Mouse (Mus musculus) stomach, embryonic 14.5 days (tissue): ENCODE results near the gene Sptb. TPM values are rescaled to one million over a fixed set of nuclear protein-coding genes. Genes with fewer than 3 reads are reported as not detected.
A peak's percentile ranks its signal among the peaks of the same experiment; 100 is the strongest.

Experiments
- ATAC-seq: fragments of 200-750 bp; cut with Nextera tagmentation; 2 replicates; pipeline ENCODE4 v1.8.0; 2017; ENCODE audit warnings: low read depth, moderate TSS enrichment; ENCODE audit not compliant: insufficient number of reproducible peaks, insufficient read depth, low FRiP score
- H3K27ac ChIP-seq: fragments of 300-500 bp; sonication (generic); 2 replicates; pipeline ENCODE4 v1.5.1; 2014; ENCODE audit warnings: mild to moderate bottlenecking, low read length, moderate library complexity, mixed read lengths
- H3K27me3 ChIP-seq: fragments of 300-500 bp; sonication (generic); 2 replicates; pipeline ENCODE4 v1.6.1; 2014; ENCODE audit warnings: low read length, control low read depth, mixed read lengths; ENCODE audit not compliant: control insufficient read depth, insufficient read depth
- H3K36me3 ChIP-seq: fragments of 300-500 bp; sonication (generic); 2 replicates; pipeline ENCODE4 v1.6.1; 2014; ENCODE audit warnings: mild to moderate bottlenecking, control low read depth, low read length, moderate library complexity, mixed read lengths; ENCODE audit not compliant: control insufficient read depth, insufficient read depth
- H3K4me1 ChIP-seq: fragments of 300-500 bp; sonication (generic); 2 replicates; pipeline ENCODE4 v1.6.1; 2014; ENCODE audit warnings: low read length, control low read depth, mixed read lengths; ENCODE audit not compliant: control insufficient read depth, insufficient read depth
- H3K4me2 ChIP-seq: fragments of 300-500 bp; sonication (generic); replicated peaks from 2 replicates; pipeline ENCODE4 v1.6.1; 2014; ENCODE audit warnings: low read depth, low read length, control low read depth
- H3K4me3 ChIP-seq: fragments of 300-500 bp; sonication (generic); 2 replicates; pipeline ENCODE4 v1.5.1; 2014; ENCODE audit warnings: low read depth, low read length, control low read depth
- H3K9ac ChIP-seq: fragments of 300-500 bp; sonication (generic); replicated peaks from 2 replicates; pipeline ENCODE4 v1.6.1; 2014; ENCODE audit warnings: low read depth, mild to moderate bottlenecking, control low read depth, low read length, moderate library complexity, mixed read lengths
- H3K9me3 ChIP-seq: fragments of 300-500 bp; sonication (generic); 2 replicates; pipeline ENCODE4 v1.6.1; 2016; ENCODE audit warnings: low read depth, low read length, control low read depth; ENCODE audit not compliant: control insufficient read depth
- WGBS: fragments of 180-500 bp; shearing (Covaris S2); extraction: QIAGEN DNeasy Blood & Tissue Kit; methylation state at CpG from one replicate; pipeline ENCODE4 v1.1.7; 2014; 5-methylcytosine and 5-hydroxymethylcytosine counted together
- polyA plus RNA-seq: library from polyadenylated mRNA; unstranded; fragments of >200 nt; fragmentation: Nextera tagmentation; extraction: Ambion mirVana; gene quantifications from 2 replicates; pipeline ENCODE4 v1.2.1, GENCODE M21; 2014

The Sptb gene
- polyA plus RNA-seq, 1 experiment from 2014 or later = 1.6 TPM

DNA sequence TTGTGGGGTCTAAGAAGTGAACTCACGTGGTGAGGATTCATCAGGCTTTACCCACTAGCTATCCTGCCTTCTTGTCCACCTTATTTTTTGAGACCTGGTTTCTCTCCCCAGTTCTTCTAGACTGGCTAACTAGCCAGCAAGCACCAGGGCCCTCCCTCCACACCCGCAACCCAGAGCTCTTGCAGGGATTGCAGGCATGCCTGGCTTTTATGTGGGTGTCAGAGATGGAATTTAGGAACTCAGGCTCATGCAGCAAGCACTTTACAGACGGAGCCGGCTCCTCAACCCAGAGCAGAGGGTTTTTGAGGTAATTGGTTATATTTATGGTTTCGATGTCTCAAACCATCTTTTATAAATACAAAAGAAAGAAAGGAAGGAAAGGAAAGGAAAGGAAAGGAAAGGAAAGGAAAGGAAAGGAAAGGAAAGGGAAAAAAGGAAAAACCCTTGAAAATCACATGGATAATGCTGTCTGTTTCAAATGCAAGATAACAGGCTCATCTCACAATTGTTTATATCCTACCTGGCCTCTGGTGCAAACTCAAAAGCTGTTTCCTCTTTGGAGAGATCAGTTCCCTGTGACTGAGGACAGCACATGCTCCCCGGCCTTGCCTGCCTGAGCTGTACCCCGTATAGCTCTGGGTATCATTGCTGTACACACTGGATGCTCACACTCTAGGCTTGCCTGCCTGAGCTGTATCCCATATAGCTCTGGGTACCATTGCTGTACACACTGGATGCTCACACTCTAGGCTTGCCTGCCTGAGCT lies 41.5 kb downstream of the Sptb start:
- Histone ChIP-seq H3K9ac (no peak overlapping the region), H3K36me3 (no peaks in the 10 kb centered on the region), H3K4me1 (no peaks in the 10 kb centered on the region), H3K4me2 (no peak overlapping the region), H3K4me3 (no peak overlapping the region), H3K9me3 (no peaks in the 10 kb centered on the region), H3K27me3 (no peaks in the 10 kb centered on the region), H3K27ac (no peak overlapping the region)
- 74% methylated on average over 7 of the region's 7 CpGs for WGBS
- no peak for ATAC-seq

DNA sequence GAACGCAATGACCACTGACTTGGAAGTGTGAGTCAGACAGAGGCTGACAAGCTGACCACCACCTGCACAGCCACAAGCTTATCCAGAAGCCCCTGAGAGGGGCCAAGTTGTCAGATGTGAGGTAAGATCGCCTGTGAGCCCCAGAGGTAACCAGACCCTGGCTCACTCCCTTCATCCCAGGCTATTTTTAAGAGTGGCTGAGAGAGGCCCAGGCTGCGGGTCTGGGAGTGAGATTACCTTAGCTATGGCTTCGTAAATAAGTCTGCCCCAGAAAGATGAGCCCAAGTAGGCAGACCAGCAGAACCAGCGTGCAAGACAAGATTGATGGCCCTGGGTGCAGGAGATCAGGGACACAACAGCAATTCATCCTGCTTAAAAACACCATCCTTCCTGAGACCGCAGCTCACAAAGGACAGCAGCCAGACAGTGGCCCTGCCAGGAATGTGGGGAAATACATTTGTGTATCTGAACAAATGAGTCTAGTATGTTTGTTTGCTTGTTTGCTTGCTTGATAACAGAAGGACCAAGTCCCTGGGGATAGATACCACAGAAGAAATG lies 58.5 kb downstream of the Sptb start:
- Histone ChIP-seq H3K9me3 (no peaks in the 10 kb centered on the region), H3K36me3 (no peaks in the 10 kb centered on the region), H3K9ac (no peak overlapping the region), H3K27me3 (no peaks in the 10 kb centered on the region), H3K4me1 (no peaks in the 10 kb centered on the region), H3K27ac (no peak overlapping the region), H3K4me3 (no peak overlapping the region), H3K4me2 (no peak overlapping the region)
- WGBS = 38% methylated on average over 6 of the region's 6 CpGs
- ATAC-seq = no peak

DNA sequence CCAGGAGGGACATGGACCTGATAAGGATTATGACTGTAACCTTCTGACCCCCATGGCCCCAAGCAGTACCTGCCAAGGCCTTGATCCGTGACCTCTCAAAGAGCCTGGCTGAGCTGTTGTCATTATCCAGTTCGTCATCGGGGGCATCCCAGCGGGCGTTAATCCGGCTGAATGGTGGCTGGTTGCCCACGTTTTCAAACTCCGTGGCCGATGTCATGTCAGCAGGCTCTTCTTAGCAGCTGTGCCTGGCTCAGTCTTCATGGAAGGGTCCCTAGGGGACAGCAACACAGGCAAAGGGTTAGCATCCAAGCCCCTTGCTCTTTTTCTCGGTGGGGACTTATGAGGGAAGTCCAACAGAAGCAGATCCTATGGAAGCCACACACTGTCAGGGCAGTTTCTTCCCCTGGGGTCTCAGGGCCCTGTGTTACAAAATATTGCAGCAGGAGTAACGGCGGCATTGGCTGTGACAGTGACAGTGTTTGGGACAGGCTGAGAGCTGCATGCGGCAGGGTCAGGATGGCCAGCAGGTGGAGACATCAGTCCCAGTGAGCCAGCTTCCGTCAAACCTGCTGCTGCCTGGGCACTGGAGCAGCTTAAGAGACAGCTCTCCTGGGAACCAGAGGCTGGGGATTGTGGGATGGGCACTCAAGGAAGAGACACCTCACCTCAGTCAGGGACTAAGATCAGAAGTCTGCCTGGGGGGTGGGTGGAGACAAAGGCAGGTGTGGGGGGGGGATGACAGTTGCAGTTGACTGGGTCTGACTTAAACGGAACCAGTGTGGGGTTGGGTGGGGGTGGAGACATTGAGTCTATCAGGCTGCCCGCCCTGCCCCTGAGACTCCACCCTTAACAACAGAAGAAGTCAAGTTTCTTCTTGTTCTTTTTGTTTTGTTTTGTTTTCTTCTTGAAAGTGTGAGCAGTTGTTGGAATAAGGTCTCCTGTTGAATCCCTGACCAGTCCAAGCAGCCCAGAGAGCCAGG lies 60.3 kb downstream of the Sptb start:
- no peak overlapping the region for H3K4me2 ChIP-seq
- H3K27ac ChIP-seq = no peak overlapping the region
- H3K36me3 ChIP-seq = no peaks in the 10 kb centered on the region
- H3K4me1 ChIP-seq = peaks cover 8% of the 10 kb centered on the region; the same call in 1 of the 2 replicates
- no peak for ATAC-seq
- H3K9me3 ChIP-seq = no peaks in the 10 kb centered on the region
- no peak overlapping the region for H3K9ac ChIP-seq
- 62% methylated on average over 16 of the region's 16 CpGs for WGBS
- no peaks in the 10 kb centered on the region for H3K27me3 ChIP-seq
- no peak overlapping the region for H3K4me3 ChIP-seq

DNA sequence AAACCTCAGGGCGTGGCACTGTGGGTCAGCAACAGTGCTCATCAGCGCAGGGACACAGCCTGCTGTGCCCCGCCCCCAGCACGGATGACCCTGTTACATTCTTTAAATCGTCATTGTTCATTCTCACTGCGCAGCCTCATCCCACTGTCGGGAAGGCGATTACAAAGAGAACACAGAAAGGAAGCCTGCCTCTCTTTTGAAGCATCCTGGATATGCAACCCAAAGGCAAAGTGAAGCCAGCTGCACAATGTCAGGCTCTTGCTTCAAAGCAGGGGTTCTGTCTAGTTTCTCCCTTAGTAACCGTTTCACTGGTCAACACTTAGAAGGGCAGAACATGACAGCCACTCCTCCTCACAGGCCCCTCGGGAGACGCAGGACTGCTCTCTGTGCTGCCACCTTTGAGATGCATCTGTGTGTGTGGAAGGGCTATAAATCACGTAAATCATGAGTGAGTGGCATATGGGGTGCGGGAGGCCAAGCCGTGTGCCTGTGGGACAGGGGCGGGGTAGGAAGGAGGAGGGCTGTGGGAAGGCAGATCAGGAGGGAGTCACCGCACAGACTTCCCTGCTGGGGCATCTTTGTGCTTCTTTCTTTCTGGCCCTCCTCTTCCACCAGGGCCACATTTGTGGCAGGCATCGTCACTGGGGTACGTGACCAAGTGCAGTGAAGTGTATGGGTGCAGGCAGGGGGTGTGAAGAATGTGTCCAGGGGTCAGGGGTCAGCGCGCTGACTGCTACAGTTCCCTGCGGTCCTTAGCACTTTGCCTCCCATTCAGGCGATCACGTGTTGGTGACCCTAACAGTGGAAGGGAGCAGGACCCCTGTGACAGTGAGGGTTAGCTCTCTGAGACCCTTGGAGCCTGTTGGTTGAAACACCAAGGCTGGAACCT lies 64.9 kb downstream of the Sptb start:
- WGBS = 30% methylated on average over 23 of the region's 23 CpGs
- peaks cover 12% of the 10 kb centered on the region; the same call in 1 of the 2 replicates for H3K4me1 ChIP-seq
- no peaks in the 10 kb centered on the region for H3K36me3 ChIP-seq
- H3K9me3 ChIP-seq = no peaks in the 10 kb centered on the region
- peak overlapping the region; percentile 11; the same call in 1 of the 2 replicates for H3K4me2 ChIP-seq
- peak; percentile 70 for ATAC-seq
- no peaks in the 10 kb centered on the region for H3K27me3 ChIP-seq
- H3K27ac ChIP-seq = no peak overlapping the region
- H3K9ac ChIP-seq = no peak overlapping the region
- no peak overlapping the region for H3K4me3 ChIP-seq

DNA sequence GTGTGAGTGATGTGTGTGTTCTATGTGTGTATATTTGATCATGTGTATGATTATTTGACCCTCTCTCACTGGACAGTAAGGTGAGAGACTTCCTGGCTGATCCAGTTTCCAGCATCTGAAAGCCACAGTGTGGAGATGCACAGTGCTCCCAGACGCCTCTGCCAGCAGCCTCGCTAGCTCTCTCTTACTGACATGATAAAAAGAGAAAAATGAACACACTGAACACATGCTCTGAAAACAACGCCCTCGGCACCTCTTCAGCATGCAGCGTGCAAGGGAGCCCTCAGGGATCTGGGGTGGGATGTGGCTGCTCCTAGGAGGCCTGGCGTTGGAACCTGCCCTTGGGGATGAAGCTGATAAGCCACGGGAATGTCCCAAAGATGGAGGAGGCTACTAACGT lies 66.7 kb downstream of the Sptb start:
- Histone ChIP-seq H3K4me3 (no peak overlapping the region), H3K27ac (no peak overlapping the region), H3K36me3 (no peaks in the 10 kb centered on the region), H3K4me1 (peaks cover 12% of the 10 kb centered on the region; the same call in 1 of the 2 replicates), H3K4me2 (no peak overlapping the region), H3K9ac (no peak overlapping the region), H3K27me3 (no peaks in the 10 kb centered on the region), H3K9me3 (no peaks in the 10 kb centered on the region)
- ATAC-seq = no peak
- WGBS = 65% methylated on average over 8 of the region's 8 CpGs

DNA sequence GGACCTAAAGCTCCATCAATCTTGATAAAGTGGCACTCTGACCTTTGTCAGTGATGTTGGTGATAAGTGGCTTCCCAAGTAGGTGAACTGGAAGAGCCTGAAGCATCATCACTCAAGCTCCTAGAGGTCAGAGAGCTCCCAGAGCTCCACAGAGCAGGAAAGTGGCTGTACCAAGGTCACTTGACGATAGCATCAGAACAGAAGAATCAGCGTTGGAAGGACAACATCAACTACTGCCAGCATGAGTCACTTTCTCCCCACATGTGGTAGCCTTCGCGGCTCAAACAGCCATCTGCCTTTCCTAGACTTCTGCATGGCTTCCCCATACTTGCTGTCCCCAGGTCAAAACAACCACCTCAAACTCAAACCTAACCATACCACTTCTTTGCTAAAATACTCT lies 67.7 kb downstream of the Sptb start:
- no peaks in the 10 kb centered on the region for H3K9me3 ChIP-seq
- peaks cover 12% of the 10 kb centered on the region; the same call in 1 of the 2 replicates for H3K4me1 ChIP-seq
- H3K36me3 ChIP-seq = no peaks in the 10 kb centered on the region
- no peak overlapping the region for H3K9ac ChIP-seq
- ATAC-seq = no peak
- H3K4me3 ChIP-seq = no peak overlapping the region
- no peak overlapping the region for H3K4me2 ChIP-seq
- WGBS = 60% methylated on average over 4 of the region's 4 CpGs
- no peak overlapping the region for H3K27ac ChIP-seq
- no peaks in the 10 kb centered on the region for H3K27me3 ChIP-seq

DNA sequence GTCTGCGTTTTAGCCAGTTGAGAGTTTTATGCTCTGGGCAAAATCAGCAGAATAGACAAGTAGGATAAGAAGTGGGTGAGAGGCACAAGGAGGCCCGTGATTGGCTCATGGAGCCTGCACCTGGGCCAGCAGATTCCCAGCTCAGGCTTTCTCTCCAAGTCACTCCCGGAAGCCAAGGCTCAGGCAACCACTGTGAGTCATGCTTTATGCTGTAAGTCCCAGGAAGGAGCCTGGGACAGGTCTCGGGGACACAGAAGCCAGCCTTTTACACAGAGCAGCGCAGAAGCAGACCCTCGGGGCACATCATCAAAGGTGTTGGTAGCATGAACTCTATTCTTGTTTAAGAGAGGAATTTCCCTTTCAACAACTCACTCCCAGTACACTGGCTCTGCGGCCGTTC lies 69.7 kb downstream of the Sptb start:
- no peak for ATAC-seq
- Histone ChIP-seq H3K4me2 (no peak overlapping the region), H3K4me1 (peaks cover 8% of the 10 kb centered on the region; the same call in 1 of the 2 replicates), H3K4me3 (no peak overlapping the region), H3K27me3 (no peaks in the 10 kb centered on the region), H3K9ac (no peak overlapping the region), H3K9me3 (no peaks in the 10 kb centered on the region), H3K36me3 (no peaks in the 10 kb centered on the region), H3K27ac (no peak overlapping the region)
- 49% methylated on average over 8 of the region's 8 CpGs for WGBS
